In genomic region chr3:32745001-32745400, GRCm38 (mm10) we compare ENCODE assay signal across 15 mouse cellular contexts.
"Had no signal": no experiment of that assay in that cellular context is flagged by ENCODE, and none has a peak within 500 bp of the region (broad histone marks: within the 10 kb centered on the region; RNA-seq: fewer than 3 reads in every experiment).

No protein-coding gene starts in this region.

- H3K9ac ChIP-seq: neural tube, embryonic 15.5 days; stomach, embryonic 15.5 days had no signal

- H3K4me3 ChIP-seq: neural tube, embryonic 15.5 days; stomach, embryonic 15.5 days had no signal

- DNase-seq: retina, postnatal 1 day; right cerebral cortex, adult 18-20 months; right cerebral cortex, postnatal 14 days; right cerebral cortex, postnatal 25 days; right cerebral cortex, postnatal 4 days; spleen, adult 18-20 months; thymus, adult 18-20 months; thymus, adult 2 months; thymus, postnatal 14 days; thymus, postnatal 25 days; thymus, postnatal 36 days; thymus, postnatal 4 days had no signal

- H3K27me3 ChIP-seq: neural tube, embryonic 15.5 days; stomach, embryonic 15.5 days had no signal

- H3K27ac ChIP-seq: neural tube, embryonic 15.5 days; stomach, embryonic 15.5 days; stomach, postnatal 0 days had no signal

- H3K4me2 ChIP-seq: neural tube, embryonic 15.5 days; stomach, embryonic 15.5 days had no signal

- H3K9me3 ChIP-seq: neural tube, embryonic 15.5 days; stomach, embryonic 15.5 days had no signal
